Mouse (Mus musculus) cerebellum, postnatal 25 days (tissue): ENCODE results near the gene Gadd45g.
A peak's percentile ranks its signal among the peaks of the same experiment; 100 is the strongest.
"Not testable (repeated sequence)": the region's sequence is repeated elsewhere in the genome, so short reads cannot be mapped to it uniquely, and the experiment has no call there.

Source experiments
- DNase-seq, 2 experiments: peaks; one replicate each; pipeline ENCODE4 v3.0.0; 2021; ENCODE audit warnings: mixed read lengths in 2 of 2

Gadd45g gene

DNA sequence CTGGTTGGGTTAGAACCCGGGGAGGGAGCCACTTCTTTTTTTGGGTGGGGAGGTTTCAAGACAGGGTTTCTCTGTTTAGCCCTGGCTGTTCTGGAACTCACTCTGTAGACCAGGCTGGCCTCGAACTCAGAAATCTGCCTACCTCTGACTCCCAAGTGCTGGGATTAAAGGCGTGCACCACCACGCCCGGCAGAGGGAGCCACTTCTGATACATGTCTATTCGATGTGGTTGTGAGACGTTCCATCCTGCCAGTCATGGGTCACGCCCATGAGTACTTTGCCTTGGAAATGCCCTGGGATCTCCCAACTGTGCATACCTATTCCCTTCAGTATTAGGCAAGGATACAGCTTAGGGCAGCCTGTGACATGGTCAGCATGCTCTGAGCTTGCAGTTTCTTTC is 12.5 kb upstream of the Gadd45g start:
- peak in 1 of 2 experiments; percentile 71 for DNase-seq

DNA sequence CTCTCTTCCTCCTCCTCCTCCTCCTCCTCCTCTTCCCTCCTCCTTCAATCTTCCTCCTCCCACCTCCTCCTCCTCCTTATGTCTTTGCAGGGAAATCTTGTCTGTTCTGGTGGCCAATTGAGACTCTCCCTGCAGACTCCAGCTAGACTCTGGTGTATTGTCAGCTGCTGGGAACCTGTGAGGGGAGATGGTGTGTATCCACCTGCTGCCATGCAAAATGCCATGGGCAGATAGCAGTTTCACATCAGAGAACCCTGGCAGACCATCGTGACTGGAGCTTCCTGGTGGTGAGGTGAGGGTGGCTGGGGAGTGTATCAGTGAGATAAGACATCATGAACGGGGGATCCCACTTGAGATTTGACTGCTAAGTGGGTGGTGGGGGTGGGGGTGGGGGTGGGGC is 12.0 kb upstream of the Gadd45g start:
- DNase-seq, result no peak

DNA sequence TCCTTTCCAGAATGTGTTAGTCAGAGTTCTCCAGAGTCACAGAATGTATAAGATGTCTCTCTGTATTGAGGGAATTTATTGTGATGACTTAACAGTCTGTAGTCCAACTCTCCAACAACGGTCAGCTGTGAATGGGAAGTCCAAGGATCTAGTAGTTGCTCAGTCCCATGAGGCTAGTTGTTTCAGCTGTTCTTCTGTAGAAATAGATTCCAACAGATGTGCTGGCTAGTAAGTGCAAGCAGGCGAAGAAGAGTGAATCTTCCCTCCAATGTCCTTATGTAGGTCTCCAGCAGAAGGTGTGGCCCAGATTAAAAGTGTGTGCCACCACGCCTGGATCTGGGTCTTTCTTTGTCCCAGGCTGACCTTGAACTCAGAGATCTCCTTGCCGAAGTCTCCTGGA is 11.3 kb upstream of the Gadd45g start:
- not testable (repeated sequence) for DNase-seq

DNA sequence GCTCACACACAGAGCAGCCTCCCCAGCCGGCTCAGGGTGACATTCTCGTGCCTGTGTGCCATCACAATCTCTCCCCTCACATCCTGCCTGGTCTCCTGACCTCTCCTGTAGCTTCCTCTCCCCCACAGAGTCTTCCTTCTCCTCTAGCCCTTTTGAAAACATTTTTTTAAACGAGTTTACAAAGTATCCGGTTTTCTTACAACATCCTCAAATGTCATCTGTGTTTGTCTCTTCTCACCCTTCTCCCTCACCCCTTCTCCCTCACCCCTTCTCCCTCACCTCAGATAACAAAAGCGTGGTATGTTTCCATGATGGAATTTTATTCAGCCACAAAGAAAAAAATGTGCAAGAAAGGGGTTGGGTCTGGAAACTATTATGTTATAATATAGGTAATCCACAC is 9.1 kb upstream of the Gadd45g start:
- DNase-seq, result no peak

DNA sequence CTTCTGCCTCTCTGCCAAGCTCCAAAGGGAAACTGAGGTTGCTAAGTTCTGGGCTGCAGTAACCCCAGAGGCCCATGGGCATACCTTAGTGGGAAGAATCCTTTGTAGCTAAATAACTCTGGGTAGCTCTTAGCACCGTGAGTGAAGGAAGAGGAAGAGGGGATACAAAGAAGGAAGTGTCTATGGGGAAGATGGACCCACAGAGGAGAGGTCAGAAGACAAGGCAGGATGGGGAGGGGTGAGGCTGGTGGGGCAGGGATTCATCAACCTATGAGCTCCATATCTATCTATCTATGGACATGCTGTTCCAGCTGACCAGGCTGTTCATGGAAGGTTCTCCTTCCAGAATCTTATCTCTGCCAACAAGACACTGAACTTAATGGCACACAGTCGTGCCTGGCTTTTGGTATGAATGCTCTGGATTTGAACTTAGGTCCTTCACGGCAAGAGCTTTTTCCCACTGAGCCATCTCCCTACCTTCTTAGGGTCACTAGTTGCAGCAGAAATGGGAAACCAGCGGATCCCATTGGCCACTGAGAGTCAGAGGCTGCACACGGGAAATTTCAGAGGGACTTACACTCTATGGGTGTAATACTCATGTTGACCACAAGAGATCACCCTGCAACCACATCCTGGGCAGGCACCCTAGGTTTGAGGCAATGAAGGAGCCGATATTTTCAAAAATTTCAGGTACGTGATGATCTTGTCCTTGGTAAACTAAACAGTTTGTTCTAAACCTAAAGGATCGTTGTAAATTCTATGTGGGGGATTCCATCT is 7.0 kb upstream of the Gadd45g start:
- peak; percentile 42 to 62 for DNase-seq

DNA sequence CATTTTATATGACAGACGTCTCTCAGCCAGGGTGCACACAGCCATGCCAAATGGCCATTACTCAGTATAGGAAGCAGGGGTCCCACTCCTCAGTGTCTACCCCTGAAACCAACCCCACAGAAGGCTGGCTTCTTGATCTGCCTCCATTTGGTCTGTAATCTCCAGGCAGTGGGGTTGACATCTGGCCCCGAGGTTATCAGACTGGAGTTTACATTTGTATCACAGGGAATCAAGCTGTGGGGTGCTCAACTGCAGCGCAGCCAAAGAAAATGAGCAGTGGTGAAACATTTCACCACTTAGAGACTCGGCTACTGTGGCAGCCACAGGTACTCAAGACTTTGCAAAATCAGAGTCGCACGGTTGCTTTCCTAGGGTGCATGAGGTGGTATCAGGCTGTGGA is 5.8 kb upstream of the Gadd45g start:
- no peak for DNase-seq

DNA sequence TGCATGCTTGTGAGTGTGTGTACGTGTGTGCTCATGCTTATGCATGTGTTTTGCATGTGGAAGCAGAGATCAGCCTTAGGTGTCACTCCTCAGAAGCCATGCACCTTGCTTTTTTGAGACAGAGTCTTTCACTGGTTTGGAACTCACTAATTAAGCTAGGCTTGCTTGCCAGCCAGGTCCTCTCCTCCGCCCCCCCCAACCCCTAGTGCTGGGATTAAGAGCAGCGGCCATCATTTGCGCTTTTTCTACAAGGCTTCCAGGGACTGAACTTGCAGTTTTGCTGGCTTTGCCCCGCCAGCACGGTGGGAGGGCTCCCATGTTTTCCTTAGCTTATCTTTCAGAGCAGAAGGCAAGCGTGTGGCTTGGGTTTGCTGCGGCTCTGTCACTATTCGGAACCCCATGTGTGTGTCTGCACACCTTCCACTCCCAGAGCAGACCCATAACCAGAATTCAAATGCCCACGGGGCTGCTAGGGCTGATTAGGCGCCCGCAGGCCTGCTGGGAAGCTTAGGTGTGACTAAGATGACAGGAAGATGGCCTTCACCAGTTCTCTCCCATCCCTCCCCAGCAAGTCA is 4.8 kb upstream of the Gadd45g start:
- DNase-seq, result no peak

DNA sequence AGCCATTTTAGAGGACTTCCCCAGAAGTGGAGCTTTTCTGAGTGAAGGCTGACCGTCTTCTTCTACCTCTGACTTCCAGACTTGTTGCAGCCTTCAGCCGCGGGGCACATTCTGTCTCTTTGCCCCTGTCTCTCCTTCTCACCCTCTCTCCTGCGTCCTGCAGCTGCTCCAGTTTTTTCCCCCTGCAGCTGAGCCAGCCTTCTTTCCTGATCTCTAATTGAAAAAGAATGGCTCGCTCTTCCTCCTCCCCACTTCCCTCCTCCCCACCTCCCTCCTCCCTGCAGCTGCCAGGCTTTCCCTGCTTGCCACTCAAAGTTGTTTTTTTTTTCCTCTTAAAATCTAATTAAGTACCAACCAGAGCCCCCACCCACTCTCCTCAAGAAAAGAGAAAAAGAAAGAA is 4.3 kb upstream of the Gadd45g start:
- DNase-seq, result no peak

DNA sequence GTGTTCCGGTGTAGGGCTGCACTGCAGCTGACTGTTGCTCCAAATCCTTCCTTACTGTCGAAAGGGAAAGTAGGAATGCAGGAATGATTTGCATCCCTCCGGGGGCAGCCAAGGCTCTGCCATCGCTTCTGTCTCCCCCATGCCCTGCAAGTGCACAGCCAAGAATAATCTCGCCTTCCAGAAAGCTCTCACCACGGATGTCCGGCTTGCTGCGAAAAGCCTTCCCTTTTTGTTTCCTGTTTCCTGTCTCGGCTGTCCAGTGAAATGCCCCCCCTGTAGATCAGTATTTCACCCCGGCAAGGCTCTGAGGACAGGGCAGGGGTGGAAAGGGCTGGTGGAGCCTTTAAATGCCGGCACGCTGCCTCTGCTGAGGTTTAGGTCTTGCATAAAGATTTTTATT is 3.7 kb upstream of the Gadd45g start:
- DNase-seq, result no peak

DNA sequence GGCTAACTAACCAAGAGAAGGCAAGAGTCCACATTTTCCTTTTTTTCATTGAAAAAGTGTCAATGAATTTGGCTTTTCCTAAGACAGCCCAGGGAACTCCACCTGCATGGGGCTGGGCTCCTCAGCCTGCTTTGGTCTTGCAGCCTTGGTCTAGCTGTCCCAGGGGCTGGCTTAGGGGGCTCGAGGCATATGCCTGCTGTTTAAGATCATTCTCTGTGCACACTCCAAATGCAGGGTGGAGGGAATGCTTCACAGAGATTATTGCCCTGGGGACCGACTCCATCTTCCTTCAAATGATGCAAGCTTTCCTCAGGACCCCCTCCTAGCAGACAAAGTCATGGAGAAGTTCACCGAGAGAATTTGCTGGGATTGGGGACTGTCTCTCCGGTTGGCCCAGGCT is 3.2 kb upstream of the Gadd45g start:
- DNase-seq, result no peak

DNA sequence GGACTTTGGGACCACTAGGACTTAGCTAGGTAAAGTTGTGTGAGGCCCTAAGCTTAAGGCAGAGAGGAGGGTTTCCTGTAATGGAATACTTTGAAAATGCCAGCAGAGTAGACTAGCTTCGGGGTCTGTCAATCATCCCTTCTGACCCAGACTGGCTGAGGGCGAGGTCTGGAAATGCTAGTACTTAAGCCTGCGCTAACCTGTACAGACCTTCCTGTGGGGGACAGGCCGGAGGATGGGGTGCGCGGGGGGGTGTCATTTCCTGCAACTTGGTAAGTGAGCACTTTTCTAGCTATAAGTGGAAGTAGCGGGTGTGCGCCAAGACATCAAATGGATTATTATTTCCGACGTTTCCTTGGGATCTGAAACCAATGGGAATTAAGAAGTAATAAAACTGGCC is 2.4 kb upstream of the Gadd45g start:
- no peak for DNase-seq

DNA sequence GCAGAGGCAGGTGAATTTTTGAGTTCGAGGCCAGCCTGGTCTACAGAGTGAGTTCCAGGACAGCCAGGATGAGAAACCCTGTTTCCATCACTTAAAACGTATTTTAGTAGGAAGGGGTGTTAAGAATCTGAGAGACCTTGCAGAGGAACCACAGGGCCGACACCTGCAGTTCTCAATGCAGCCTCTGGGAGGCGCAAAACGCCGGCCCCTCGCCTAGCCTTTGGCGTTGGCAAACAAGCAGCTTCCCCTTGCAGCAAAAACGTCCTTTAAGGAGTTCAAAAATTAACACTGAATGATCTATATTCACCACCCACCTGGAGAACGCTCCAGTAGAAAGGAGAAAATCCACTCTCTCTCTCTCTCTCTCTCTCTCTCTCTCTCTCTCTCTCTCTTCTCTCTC is 1.8 kb upstream of the Gadd45g start:
- DNase-seq, result peak; percentile 71 to 84

DNA sequence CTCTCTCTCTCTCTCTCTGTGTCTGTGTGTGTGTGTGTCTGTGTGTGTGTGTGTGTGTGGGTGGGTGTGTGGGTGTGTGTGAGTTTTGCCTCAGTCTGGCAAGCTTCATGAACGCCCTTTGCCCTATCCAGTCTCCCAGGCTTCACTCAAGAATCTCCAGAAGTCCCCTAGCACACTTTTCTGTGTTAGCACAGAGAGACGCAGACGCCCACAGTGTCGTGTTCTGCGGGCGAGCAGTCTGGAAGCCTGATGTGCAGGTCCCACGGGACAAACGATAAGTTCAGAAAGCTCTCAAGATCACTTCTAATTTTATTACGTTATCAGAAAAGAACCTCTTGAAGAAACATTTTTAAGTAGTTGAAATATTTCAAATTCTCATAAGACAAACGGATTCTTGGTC is 1.4 kb upstream of the Gadd45g start:
- DNase-seq, result peak in 1 of 2 experiments; percentile 39

DNA sequence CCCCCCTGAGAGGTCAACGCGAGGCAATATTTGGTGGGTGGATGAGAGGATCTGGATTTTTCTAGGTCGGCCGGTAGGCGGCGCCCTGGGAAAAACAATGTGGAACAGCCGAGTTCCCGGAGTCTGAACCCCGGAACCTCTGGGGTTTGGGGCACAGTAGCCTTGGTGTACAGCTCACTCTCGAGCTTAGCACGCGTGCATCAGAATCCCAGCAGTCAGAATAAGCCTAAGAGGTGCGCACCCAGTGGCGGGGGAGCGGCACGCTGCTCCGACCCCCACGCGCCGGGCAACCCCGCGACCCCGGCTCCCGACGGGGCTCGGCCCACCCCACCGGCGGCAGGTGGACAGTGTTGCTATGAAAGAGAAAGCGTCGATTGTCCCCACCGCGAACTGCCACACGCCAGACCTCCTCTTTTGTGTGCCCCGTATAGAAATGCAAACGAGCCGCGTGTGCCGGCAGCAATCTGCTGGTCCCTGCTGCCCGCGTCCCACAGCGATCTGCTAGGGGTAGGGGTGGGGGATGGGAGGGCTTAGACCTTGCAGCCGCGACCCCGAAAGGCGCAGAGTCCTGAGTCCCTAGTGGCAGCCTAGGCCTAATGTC is 787 bp upstream of the Gadd45g start:
- peak; percentile 92 to 93 for DNase-seq

DNA sequence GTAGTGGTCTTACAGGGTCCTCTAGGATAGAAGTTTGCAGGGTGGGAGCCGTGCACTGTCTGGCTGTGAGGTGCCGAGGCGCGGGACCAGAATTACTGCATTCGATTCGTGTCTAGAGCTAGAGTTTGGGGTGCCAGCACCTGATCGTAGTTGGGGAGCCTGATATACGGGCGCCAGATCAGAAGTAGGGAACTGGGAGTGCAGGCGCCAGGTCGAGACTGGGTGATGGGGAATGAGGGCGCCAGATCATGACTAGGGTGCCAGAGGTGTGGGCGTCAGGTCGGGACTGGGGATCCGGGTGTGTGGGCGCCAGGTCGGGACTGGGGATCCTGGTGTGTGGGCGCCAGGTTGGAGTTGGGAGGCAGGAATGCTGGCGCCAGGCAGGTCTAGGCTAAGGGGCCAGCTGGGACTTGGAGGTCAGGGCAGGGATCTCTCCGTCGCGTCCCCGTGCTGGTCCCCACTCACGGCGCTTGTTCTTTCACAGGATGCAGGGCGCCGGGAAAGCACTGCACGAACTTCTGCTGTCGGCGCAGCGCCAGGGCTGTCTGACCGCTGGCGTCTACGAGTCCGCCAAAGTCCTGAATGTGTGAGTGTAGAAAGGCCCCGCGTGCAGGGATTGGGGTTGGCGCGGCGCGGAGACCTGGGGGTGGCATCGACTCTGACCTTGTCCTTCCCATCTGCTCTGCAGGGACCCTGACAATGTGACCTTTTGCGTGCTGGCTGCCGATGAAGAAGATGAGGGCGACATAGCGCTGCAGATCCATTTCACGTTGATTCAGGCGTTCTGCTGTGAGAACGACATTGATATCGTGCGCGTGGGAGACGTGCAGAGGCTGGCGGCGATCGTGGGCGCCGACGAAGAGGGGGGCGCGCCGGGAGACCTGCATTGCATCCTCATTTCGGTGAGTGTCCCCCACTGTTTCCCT is 653 bp downstream of the Gadd45g start:
- DNase-seq, result peak; percentile 75 to 78

DNA sequence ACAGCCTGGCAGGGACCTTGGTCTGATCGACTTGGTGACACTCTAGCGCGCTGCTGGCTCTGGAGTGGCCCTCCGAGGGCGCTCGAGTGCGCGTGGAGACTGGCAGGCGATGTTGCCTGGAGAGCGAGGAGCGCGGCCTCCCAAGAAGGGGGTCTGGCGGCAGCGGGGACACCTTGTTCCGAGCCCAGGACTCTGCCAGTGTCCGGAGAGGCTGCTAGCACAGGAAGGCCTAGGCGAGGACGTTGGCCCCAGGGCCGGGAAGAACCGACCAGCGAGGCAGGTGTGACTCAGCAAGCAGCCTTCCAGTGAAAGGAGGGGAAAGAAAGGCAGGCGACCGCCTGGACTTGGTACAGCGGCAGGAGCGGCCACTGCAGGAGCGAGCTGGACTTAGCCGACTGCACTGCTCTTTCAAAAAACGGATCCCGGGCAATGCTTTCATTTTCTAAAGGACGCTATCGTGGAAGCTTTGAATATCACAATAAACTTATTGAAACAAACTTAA is 1.6 kb downstream of the Gadd45g start:
- DNase-seq, result peak; percentile 86 to 90

DNA sequence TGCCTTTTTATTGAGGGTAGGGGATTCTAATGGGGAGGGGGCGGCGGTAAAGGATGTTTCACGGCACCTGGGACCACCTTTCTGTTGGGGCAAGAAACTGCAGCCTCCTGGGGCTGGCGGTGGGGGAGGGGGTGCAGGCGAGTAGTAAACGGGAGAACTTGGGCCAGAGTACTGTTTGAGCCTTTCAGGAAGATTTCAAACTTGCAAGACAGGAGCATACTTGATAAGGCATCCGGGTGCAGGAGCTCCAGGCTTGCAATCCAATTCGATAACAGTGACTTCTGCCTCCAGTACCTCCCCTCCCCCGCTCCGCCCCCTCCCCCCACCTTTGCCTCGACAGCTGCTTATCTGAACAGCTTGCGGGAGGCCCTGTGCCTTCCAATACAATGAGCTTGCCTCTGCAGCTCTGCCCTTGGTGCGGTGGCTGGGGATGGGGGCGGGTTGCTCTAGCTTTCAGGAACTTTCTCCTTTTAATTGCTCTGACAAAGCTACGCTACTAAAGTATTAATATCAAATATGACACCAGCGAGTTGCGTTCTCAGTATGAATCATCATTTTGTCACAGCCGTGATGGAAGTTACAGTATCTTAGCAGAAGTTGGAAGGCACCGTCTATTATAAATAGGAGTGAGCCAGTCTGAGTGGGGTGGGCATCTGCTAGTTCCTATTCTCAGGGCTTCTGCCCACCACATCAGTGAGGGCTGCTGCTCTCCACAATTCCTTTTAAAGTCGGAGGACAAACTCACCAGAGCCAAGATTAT is 2.2 kb downstream of the Gadd45g start:
- DNase-seq, result peak in 1 of 2 experiments; percentile 38

DNA sequence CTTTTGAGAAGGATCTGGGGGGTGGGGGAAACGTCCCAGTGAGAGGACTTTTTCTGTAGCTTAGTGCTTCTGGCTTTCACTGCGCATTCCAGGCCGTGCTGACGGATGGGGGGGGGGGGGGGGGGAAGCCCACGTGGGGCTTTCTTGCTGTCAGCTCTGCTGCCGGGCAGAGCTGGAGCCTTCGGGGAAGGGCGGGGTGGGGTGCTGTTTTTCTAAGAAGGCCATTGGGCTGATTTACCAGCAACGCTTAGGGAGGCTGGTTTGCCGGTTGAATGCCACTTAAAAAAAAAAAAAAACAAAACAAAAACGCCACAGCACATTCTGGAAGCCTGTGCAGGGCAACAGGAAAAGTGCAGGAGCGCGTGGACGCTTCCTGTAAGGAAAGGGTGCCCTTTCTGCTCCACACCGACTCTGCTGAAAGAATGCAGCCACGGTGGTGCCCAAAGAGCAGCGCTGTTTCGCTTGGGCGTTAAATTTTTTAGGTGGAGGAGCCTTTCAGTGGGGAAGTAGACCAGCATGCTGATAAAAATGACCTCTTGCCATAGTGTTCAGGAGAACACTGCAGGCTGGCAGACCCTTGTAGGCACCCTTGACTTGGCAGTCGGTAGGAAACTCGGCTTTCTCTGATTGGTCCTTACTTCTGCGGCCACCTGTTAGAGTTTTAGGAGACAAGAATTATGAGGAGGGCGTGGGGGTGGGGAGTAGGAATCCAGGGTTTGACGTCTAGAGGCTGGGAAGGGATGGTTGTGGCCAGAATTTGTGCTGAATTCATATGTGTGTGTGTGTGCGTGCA is 3.0 kb downstream of the Gadd45g start:
- no peak for DNase-seq

DNA sequence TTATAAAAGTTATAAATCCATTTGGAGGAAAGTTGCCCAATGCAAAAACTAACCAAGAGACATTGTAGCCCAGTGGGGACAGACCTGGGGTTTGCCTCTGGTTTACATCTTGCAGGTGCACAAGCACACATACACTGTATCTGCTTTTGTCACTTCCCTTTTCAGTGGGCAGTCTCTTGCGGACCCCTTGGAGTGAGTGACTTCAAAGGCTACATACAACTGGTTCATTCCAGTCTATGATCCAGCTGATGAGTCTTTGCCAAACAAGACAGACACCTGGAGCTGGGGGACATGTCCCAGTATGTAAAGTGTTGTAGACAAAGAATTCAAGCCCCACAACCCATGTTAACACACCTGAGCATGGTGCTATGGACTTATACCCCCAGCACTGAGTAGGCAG is 4.1 kb downstream of the Gadd45g start:
- DNase-seq, result no peak

DNA sequence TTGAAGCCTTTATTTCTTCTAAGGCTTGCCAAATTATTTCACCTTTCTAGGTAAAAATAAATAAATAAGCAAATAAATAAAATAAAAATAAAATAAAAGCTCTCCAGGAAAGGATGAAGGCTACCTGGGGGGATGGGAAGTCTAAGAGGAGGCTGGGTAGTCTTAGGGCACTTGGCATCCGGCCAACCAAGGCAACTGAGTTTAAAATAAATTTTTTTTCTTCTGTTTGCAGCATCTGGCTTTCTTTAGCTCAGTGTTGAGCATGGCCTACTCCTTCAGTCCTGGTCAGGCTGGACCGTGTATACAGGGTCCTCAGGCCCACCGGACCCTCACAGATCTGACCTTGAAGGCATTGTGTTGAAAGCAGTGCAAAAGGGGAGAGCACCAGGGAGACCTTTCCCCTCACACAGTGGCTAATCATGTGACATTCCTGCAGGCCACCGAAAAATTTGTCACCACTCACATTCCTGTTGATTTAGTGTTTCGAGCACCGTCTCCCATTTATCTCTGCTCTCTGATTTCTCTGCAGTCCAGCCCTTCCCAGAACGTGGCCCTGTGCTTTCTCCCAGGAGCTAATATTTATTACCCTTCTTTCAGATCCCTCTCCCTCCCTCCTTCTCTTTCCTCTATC is 6.2 kb downstream of the Gadd45g start:
- DNase-seq, result no peak
